Mouse (Mus musculus) ovary, postnatal 10 days (tissue): ENCODE results near the gene Gm572.
A peak's percentile ranks its signal among the peaks of the same experiment; 100 is the strongest.

Experiments
- DNase-seq: peaks from one replicate; pipeline ENCODE4 v3.0.0; 2022; ENCODE audit warnings: low spot score

The Gm572 gene

GRCm38 (mm10) chr4:148643291-148644156 lies at the start of gene Gm572:
Gene Gm572, plus strand, starts transcription at chr4:148643317.
- DNase-seq: no peak

GRCm38 (mm10) chr4:148593996-148594395 lies 49.1 kb upstream of the Gm572 start:
- no peak for DNase-seq

GRCm38 (mm10) chr4:148595916-148596315 lies 47.2 kb upstream of the Gm572 start:
- DNase-seq: no peak

GRCm38 (mm10) chr4:148596731-148597130 lies 46.4 kb upstream of the Gm572 start:
- DNase-seq: no peak

DNA sequence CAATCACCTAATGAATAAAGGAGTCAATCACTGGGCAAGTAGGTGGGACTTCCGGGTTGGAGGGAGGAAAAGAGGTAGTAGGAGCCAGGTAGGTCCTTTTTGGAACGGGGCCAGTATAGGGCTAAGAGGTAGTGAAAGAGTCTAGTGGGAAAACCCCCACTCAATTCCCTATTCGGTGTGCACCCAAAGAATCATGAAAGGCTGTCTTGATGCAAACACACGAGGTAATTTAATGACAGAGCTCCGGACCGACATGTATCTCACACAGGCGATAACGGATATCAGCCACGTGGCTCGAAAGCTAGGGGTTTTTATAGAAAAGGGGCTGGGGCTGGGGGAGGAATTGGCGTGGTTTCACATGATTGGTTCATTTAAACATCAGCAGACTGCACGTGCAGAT lies 44.3 kb upstream of the Gm572 start:
- DNase-seq: no peak

DNA sequence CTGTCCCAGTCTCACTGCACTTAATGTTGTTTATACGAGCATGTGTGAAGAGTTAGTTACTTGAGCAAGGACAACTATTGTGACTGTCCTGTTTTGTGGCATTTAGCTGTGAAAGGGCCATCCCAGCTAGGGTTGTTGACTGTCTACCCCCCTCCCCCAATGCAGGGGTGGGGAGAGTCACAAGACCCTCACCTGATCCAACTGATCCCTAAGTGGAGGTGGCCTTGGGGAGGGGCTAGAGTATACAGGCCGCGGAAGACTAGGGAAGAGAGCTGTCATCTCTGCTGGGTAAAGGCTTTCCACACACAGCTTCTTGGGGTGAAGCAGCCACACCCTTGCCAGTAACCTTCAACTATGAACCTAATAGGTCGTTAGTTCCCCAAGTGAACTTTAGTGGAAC lies 42.8 kb upstream of the Gm572 start:
- no peak for DNase-seq

DNA sequence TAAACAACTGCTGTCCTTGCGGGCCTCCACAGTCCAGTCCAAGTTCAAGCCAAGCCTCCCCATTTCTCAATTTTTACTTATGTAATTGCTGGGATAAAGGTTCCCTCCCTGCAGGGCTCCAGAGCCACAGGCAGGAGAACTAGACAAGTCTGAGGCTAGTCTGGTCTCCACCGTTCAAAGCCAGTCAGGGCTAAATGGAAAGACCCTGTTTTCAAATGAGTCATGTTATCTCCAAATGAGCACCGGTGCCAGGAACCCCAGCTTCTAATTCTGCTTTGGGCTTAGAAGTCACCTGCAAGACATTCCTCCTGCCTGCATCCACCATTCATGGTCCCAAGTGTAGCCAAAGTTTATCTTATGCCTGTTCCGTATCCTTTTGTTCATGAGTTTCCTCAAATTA lies 41.2 kb upstream of the Gm572 start:
- no peak for DNase-seq

DNA sequence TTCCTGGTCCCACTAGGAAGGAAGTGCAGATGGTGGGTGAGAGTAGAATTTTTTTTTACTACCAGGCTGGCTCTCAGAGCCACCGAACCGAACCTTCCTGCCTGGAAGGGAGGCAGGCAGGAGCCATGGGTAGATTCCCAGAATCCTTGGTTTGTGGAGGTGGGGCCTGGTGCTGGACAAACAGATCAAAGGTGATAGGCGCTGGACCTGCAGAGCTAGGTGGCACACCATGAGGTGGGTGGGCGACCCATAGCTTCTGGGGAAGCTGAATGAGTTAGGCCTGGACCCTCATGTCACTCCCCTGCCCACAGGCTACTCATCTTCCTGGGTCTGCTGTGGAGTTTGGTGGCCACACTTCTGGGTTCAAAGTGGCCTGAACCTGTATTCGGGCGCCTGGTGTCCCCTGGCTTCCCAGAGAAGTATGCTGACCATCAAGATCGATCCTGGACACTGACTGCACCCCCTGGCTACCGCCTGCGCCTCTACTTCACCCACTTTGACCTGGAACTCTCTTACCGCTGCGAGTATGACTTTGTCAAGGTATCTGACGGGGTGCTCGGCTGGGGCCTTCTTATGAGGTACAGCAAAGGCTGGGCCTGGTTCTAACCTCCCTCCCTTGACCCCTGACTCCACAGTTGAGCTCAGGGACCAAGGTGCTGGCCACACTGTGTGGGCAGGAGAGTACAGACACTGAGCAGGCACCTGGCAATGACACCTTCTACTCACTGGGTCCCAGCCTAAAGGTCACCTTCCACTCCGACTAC lies 40.6 kb upstream of the Gm572 start, which contains the start of gene Masp2:
TSS of gene Masp2 (plus strand) at position 198 of the 764 bp plus-strand sequence.
- no peak for DNase-seq

DNA sequence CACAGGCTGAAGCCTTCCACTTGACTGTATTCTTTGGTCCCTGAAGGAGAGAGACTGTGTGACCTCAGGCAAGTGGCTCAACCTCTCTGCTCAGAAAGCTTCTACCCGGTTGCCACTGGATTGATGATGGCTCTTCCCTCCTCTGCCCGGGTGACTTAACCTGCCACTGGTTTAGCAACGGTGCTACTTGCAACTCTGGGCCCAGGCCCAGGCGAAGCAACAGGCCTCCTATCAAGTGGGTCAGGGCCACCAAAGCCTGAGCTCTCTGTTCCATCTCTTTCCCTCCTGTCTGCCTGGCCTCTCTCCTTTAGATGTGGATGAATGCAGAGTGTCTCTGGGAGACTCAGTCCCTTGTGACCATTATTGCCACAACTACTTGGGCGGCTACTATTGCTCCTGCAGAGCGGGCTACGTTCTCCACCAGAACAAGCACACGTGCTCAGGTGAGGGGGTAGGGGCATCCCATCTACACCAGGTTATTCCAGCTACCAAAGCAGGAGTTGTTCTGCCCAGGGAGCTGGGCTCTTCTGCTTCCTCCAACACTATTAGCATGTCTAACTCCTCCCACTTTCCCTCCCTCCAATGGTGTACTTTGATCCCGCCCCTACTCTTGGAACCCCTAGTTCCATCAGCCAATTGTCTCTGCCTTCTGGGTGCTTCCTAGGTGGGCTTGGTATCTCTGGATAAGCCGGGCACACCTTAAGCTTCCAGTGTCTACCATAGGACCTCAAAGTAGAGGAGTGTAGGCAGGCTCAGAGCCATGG lies 39.6 kb upstream of the Gm572 start:
- DNase-seq: no peak

DNA sequence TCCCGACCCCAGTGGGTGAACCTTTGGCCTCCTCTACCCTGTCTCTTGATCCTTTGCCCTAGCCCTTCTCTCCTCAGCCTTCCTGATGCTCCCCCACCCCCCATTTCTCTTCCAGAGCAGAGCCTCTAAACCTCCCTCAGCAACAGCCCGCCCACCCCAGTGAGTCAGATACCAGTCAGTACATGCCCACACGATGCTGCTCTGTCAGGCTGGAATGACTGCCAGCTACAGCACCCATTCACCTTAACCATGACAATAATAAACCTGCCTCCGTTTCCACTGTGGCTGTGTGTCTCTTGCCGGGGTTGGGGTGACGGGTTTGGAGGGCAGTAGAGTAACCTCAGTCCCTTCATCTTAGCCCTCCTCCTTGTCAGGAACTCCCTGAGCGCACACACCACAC lies 39.0 kb upstream of the Gm572 start:
- DNase-seq: no peak

- DNase-seq: no peak
Measured at GRCm38 (mm10) chr4:148604541-148605165, 38.5 kb upstream of the Gm572 start.

DNA sequence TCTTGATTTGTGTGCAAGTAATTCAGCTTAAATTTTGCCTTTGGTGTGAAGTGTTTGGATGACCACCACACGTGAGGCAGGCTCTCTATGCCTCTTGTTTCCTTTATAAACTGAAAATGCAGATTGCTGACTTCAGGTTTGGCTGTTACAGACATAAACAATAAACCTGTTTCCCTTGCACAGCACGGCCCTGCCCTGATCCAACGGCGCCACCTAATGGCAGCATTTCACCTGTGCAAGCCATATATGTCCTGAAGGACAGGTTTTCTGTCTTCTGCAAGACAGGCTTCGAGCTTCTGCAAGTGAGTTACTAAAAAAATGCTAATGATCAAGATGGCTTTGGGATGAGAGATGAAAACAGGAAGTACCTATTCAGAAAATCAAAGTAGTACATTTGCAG lies 35.4 kb upstream of the Gm572 start:
- DNase-seq: peak; percentile 36

GRCm38 (mm10) chr4:148609805-148610204 lies 33.3 kb upstream of the Gm572 start:
- no peak for DNase-seq

DNA sequence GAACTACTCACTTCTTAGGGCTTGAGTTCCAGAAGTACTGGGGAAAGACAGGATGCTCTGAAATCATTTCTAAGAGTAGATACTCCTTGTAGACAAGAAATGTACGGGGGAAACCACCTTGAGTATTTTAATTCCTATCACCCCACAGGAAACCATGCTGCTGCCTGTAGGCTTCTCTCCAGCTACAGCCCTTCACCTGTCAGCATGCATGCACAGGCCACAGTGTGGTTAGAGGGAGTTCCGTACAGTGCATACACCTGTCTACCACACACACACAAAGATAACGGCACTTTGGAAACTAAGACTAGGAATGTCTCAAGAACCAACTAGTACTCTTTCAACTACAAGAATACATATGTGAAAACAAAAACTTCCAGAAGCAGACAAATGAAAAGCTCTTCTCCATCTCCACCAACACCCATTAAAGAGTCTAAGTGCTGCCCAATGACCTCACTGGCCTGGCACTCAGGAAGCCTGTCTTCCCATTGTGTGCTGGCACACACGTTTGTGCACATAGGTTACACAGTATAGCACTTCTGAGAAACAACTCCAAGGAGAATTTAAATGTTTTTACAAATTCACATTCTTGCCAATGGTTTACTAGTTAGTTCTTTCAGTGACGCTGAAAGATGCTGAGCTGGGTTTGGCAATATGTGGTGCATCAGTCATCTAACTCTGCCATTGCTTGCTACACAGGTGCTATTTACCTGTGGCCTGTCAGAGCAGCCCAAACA lies 32.3 kb upstream of the Gm572 start:
- no peak for DNase-seq

GRCm38 (mm10) chr4:148612557-148612956 lies 30.6 kb upstream of the Gm572 start:
- no peak for DNase-seq

DNA sequence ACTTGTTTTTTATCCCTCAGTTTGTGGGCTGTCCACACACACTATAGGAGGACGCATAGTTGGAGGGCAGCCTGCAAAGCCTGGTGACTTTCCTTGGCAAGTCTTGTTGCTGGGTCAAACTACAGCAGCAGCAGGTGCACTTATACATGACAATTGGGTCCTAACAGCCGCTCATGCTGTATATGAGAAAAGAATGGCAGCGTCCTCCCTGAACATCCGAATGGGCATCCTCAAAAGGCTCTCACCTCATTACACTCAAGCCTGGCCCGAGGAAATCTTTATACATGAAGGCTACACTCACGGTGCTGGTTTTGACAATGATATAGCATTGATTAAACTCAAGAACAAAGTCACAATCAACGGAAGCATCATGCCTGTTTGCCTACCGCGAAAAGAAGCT lies 29.4 kb upstream of the Gm572 start:
- no peak for DNase-seq

DNA sequence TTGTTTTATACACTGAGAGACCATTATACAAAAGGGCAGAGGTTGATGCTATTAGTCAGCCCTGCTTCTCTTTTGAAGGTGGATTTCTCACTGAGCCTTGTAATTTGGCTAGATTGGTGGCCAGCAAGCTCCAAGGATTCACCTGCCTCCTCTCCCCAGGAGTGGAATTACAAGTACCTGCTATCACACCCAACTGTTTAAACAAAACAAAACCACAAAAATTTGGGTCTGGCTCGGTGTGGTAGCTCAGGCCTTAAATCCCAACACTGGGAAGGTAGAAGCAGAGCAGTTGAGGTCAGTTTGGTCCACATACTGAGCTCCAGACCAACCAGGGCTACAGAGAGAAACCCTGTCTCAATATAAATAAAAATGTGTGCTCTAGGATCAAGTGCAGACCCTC lies 23.3 kb upstream of the Gm572 start:
- DNase-seq: no peak

GRCm38 (mm10) chr4:148620718-148621117 lies 22.4 kb upstream of the Gm572 start:
- DNase-seq: no peak

GRCm38 (mm10) chr4:148622485-148622884 lies 20.6 kb upstream of the Gm572 start:
- DNase-seq: no peak

GRCm38 (mm10) chr4:148623609-148624008 lies 19.5 kb upstream of the Gm572 start:
- no peak for DNase-seq

GRCm38 (mm10) chr4:148625010-148625409 lies 18.1 kb upstream of the Gm572 start:
- no peak for DNase-seq
